Mouse (Mus musculus): ENCODE measurements at regions not wholly inside any gene's neighbourhood (a gene's known extent, or its start where the extent isn't known, plus 50 kb on each side); places are given as distances from the start of the nearest gene placed in this dataset.

GRCm38 (mm10) chr4:87473331-87474039 is 243.2 kb upstream of the Slc24a2 start:
- TF ChIP-seq POLR2A (IDR thresholded peaks at IDR 0.05; ENCODE audit: control insufficient read depth, low read depth, low read length) (no peak), CTCF (IDR thresholded peaks at IDR 0.05; ENCODE audit: control insufficient read depth, insufficient read depth, insufficient replicate concordance, low read depth, low read length) (no peak; the same call in 1 of the 2 replicates)

All from testis, adult 2 months (tissue).